Comparison of ENCODE assay signal across 14 mouse cellular contexts in genomic region chr4:119854307-119855144, GRCm38 (mm10).
DNase-seq lines count a peak whose midpoint lies in the region; ATAC-seq and TF ChIP-seq lines count a peak whose summit lies in the region.
"Had no signal": no experiment of that assay in that cellular context is flagged by ENCODE, and none has a peak within 500 bp of the region (broad histone marks: within the 10 kb centered on the region; RNA-seq: fewer than 3 reads in every experiment).

No protein-coding gene starts in this region.

- H3K4me2 ChIP-seq in forebrain, postnatal 0 days (ENCODE audit: low read depth), result no peak overlapping the region
- H3K4me2 ChIP-seq in forebrain, embryonic 13.5 days, result no peak overlapping the region
- H3K4me2 ChIP-seq in lung, embryonic 14.5 days, result no peak overlapping the region
- no peak overlapping the region for H3K4me2 ChIP-seq in neural tube, embryonic 14.5 days (ENCODE audit: low read depth, low read length)
- H3K4me2 ChIP-seq: intestine, embryonic 15.5 days had no signal

- peak; percentile 66 for ATAC-seq in forebrain, postnatal 0 days
- no peak for ATAC-seq in forebrain, embryonic 13.5 days
- no peak for ATAC-seq in lung, embryonic 14.5 days (ENCODE audit: insufficient read depth)
- ATAC-seq in common myeloid progenitor, adult 5-6 weeks (replicated peaks; ENCODE audit: low read depth, poor library complexity, severe bottlenecking), result peak; percentile 52
- ATAC-seq in neural tube, embryonic 14.5 days (ENCODE audit: low read depth), result peak; percentile 35
- ATAC-seq: intestine, embryonic 15.5 days had no signal

- no peaks in the 10 kb centered on the region for H3K36me3 ChIP-seq in forebrain, postnatal 0 days (ENCODE audit: insufficient read depth)
- no peaks in the 10 kb centered on the region for H3K36me3 ChIP-seq in forebrain, embryonic 13.5 days (ENCODE audit: poor library complexity, severe bottlenecking)
- no peaks in the 10 kb centered on the region for H3K36me3 ChIP-seq in lung, embryonic 14.5 days (ENCODE audit: insufficient read depth)
- H3K36me3 ChIP-seq in neural tube, embryonic 14.5 days (ENCODE audit: control insufficient read depth, insufficient read depth, low read length), result no peaks in the 10 kb centered on the region
- H3K36me3 ChIP-seq: intestine, embryonic 15.5 days had no signal

- no peak overlapping the region for H3K9ac ChIP-seq in forebrain, postnatal 0 days
- H3K9ac ChIP-seq in forebrain, embryonic 13.5 days, result no peak overlapping the region
- no peak overlapping the region for H3K9ac ChIP-seq in lung, embryonic 14.5 days
- no peak overlapping the region for H3K9ac ChIP-seq in neural tube, embryonic 14.5 days (replicated peaks; ENCODE audit: low read depth, low read length)
- H3K9ac ChIP-seq: intestine, embryonic 15.5 days had no signal

- peak; percentile 22 for DNase-seq in forebrain, postnatal 0 days
- DNase-seq in lung, embryonic 14.5 days, result no peak
- DNase-seq in lung, adult 2 months, result no peak
- DNase-seq in right cerebral cortex, postnatal 4 days, result no peak
- DNase-seq in testis, postnatal 14 days (ENCODE audit: low spot score), result no peak
- DNase-seq: cerebellum, postnatal 14 days; gastrocnemius, postnatal 25 days; lung, postnatal 14 days; thymus, postnatal 14 days had no signal

- H3K9me3 ChIP-seq in forebrain, postnatal 0 days (ENCODE audit: low read length), result no peaks in the 10 kb centered on the region
- no peaks in the 10 kb centered on the region for H3K9me3 ChIP-seq in forebrain, embryonic 13.5 days (replicated peaks)
- no peaks in the 10 kb centered on the region for H3K9me3 ChIP-seq in lung, embryonic 14.5 days (ENCODE audit: low read depth, low read length)
- H3K9me3 ChIP-seq in neural tube, embryonic 14.5 days (ENCODE audit: control insufficient read depth, low read length), result no peaks in the 10 kb centered on the region
- H3K9me3 ChIP-seq: intestine, embryonic 15.5 days had no signal

- TF ChIP-seq CTCF in forebrain, postnatal 0 days (IDR thresholded peaks at IDR 0.05; ENCODE audit: low read depth), result peak; percentile 44
- peak; percentile 30 for TF ChIP-seq CTCF in lung, embryonic 14.5 days (IDR thresholded peaks at IDR 0.05; ENCODE audit: low read depth)
- TF ChIP-seq CTCF in lung, adult 2 months (IDR thresholded peaks at IDR 0.05; ENCODE audit: insufficient read depth, low read length), result no peak

- no peaks in the 10 kb centered on the region for H3K4me1 ChIP-seq in forebrain, postnatal 0 days (ENCODE audit: insufficient read depth)
- peaks cover 3% of the 10 kb centered on the region; the same call in 1 of the 2 replicates for H3K4me1 ChIP-seq in forebrain, embryonic 13.5 days
- H3K4me1 ChIP-seq in lung, embryonic 14.5 days (ENCODE audit: insufficient read depth), result no peaks in the 10 kb centered on the region
- H3K4me1 ChIP-seq in lung, adult 2 months (ENCODE audit: control insufficient read depth, insufficient read depth, low read length), result peaks cover 5% of the 10 kb centered on the region
- no peaks in the 10 kb centered on the region for H3K4me1 ChIP-seq in neural tube, embryonic 14.5 days (ENCODE audit: control insufficient read depth, insufficient read depth, low read length)
- H3K4me1 ChIP-seq: intestine, embryonic 15.5 days had no signal

- H3K4me3 ChIP-seq in forebrain, postnatal 0 days (ENCODE audit: low read depth, low read length), result no peak overlapping the region
- no peak overlapping the region for H3K4me3 ChIP-seq in forebrain, embryonic 13.5 days
- H3K4me3 ChIP-seq in lung, embryonic 14.5 days (ENCODE audit: low read depth, low read length), result no peak overlapping the region
- H3K4me3 ChIP-seq in lung, adult 2 months (replicated peaks; ENCODE audit: extremely low read depth, low read depth, low read length), result no peak overlapping the region
- no peak overlapping the region for H3K4me3 ChIP-seq in neural tube, embryonic 14.5 days (ENCODE audit: low read depth, low read length)
- H3K4me3 ChIP-seq: intestine, embryonic 15.5 days; myocyte had no signal

- no peaks in the 10 kb centered on the region for H3K27me3 ChIP-seq in forebrain, postnatal 0 days (ENCODE audit: insufficient read depth, low read length)
- H3K27me3 ChIP-seq in forebrain, embryonic 13.5 days, result no peaks in the 10 kb centered on the region
- H3K27me3 ChIP-seq in lung, embryonic 14.5 days (ENCODE audit: insufficient read depth, low read length), result no peaks in the 10 kb centered on the region
- no peaks in the 10 kb centered on the region for H3K27me3 ChIP-seq in neural tube, embryonic 14.5 days (ENCODE audit: control insufficient read depth, insufficient read depth, low read length)
- H3K27me3 ChIP-seq: intestine, embryonic 15.5 days had no signal

- 57% methylated on average over 9 of the region's 9 CpGs for WGBS in forebrain, postnatal 0 days
- WGBS in forebrain, embryonic 13.5 days, result 71% methylated on average over 9 of the region's 9 CpGs
- 71% methylated on average over 9 of the region's 9 CpGs for WGBS in lung, embryonic 14.5 days
- 73% methylated on average over 9 of the region's 9 CpGs for WGBS in lung, adult 2 months
- WGBS in neural tube, embryonic 14.5 days, result 59% methylated on average over 9 of the region's 9 CpGs

- TF ChIP-seq POLR2A in lung, adult 2 months (IDR thresholded peaks at IDR 0.05; ENCODE audit: borderline replicate concordance, extremely low read depth, low read depth, low read length), result no peak

- H3K27ac ChIP-seq in forebrain, postnatal 0 days (ENCODE audit: low read depth, low read length), result no peak overlapping the region
- no peak overlapping the region for H3K27ac ChIP-seq in forebrain, embryonic 13.5 days
- H3K27ac ChIP-seq in lung, embryonic 14.5 days (ENCODE audit: low read depth), result no peak overlapping the region
- no peak overlapping the region for H3K27ac ChIP-seq in neural tube, embryonic 14.5 days (ENCODE audit: low read depth, low read length)
- H3K27ac ChIP-seq: intestine, embryonic 15.5 days had no signal

Comparison
In these comparisons a context has a peak if more than half of its experiments do, and no peak if none do; other contexts are left out.
1. ATAC-seq: peak in forebrain, postnatal 0 days (single experiment), common myeloid progenitor, adult 5-6 weeks (single experiment) and neural tube, embryonic 14.5 days (single experiment); none in forebrain, embryonic 13.5 days (single experiment) and lung, embryonic 14.5 days (single experiment).